Mouse (Mus musculus) hindbrain, embryonic 12.5 days (tissue): ENCODE measurements around the gene Uprt. TPM values are rescaled to one million over a fixed set of nuclear protein-coding genes. Genes with fewer than 3 reads are reported as not detected.

Source experiments
- ATAC-seq: fragments of 200-750 bp; cut with Nextera tagmentation; 2 replicates; pipeline ENCODE4 v1.8.0; 2017; ENCODE audit warnings: moderate TSS enrichment; ENCODE audit not compliant: low FRiP score
- H3K27ac ChIP-seq: fragments of 300-500 bp; sonication (generic); 2 replicates; pipeline ENCODE4 v1.5.1; 2016; ENCODE audit warnings: mild to moderate bottlenecking
- H3K27me3 ChIP-seq: fragments of 300-500 bp; sonication (generic); 2 replicates; pipeline ENCODE4 v1.6.1; 2016; ENCODE audit warnings: mild to moderate bottlenecking
- H3K36me3 ChIP-seq: fragments of 300-500 bp; sonication (generic); 2 replicates; pipeline ENCODE4 v1.6.1; 2016; ENCODE audit warnings: mild to moderate bottlenecking
- H3K4me1 ChIP-seq: fragments of 300-500 bp; sonication (generic); 2 replicates; pipeline ENCODE4 v1.6.1; 2016
- H3K4me2 ChIP-seq: fragments of 300-500 bp; sonication (generic); replicated peaks from 2 replicates; pipeline ENCODE4 v1.6.1; 2016; ENCODE audit warnings: mild to moderate bottlenecking
- H3K4me3 ChIP-seq: fragments of 300-500 bp; sonication (generic); 2 replicates; pipeline ENCODE4 v1.5.1; 2016; ENCODE audit warnings: mild to moderate bottlenecking
- H3K9ac ChIP-seq: fragments of 300-500 bp; sonication (generic); 2 replicates; pipeline ENCODE4 v1.6.1; 2016; ENCODE audit warnings: mild to moderate bottlenecking, moderate library complexity
- H3K9me3 ChIP-seq: fragments of 300-500 bp; sonication (generic); replicated peaks from 2 replicates; pipeline ENCODE4 v1.6.1; 2016; ENCODE audit warnings: mild to moderate bottlenecking
- WGBS: fragments of 180-500 bp; shearing (Covaris S2); methylation state at CpG from one replicate; pipeline ENCODE4 v1.1.7; 2016; 5-methylcytosine and 5-hydroxymethylcytosine counted together
- polyA plus RNA-seq: library from polyadenylated mRNA; unstranded; fragments of >200 nt; fragmentation: Nextera tagmentation; extraction: Ambion mirVana; gene quantifications from 2 replicates; pipeline ENCODE4 v1.2.1, GENCODE M21; 2016

The Uprt gene
- polyA plus RNA-seq = 1.8 and 2.5 TPM in 2 replicates

DNA sequence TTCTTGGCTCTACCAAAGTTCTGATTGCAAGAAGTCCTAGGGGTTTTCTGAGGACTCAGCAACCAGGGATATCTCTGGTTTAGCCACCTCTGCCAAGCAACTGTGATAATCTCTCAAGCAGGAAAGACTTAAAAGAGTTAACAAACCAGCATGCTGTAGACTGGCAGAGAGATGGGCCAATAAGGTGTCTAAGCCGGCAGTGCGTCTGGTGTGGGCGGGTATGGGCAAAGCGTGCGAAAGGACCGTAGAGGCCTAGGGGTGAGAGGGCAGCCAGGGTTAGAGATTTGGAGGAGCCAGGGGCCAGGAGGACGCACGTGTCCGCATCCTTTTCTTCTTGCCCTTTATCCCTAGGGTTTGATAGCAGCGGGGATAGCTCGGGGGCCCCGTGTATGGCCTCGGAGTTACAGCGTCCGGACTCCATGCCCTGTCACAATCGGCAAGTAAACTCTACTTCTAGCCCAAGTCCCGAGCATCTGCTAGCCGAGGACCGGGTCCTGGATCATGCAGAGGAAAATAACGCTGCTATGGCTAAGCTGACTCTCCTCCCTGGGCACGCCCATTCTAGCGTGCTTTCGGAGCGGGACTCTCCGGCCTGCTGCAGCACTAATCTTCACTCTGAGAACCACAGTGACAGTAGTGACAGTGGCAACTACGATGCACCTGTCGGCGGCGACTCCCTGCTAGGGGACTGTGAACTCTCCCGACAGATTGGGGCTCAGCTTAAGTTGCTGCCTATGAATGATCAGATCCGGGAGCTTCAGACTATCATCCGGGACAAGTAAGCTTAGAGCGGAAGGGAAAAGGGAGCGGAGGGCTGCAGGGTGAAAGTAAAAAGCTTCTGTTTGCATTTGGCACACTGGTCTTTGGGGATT lies at the start of gene Uprt:
Uprt (plus strand) TSS at position 247 of the 872 bp plus-strand sequence.
- H3K36me3 ChIP-seq = no peaks in the 10 kb centered on the region
- H3K4me2 ChIP-seq = peak within 1 kb of the TSS; percentile 53
- no peaks in the 10 kb centered on the region for H3K4me1 ChIP-seq
- ATAC-seq = peak; percentile 98
- peak within 1 kb of the TSS; percentile 62 for H3K9ac ChIP-seq
- WGBS = 19% methylated on average over 34 of the region's 34 CpGs
- 0 out of 2 replicates have a peak within 1 kb of the TSS, but pooled peaks have one; percentile 35 for H3K27ac ChIP-seq
- H3K4me3 ChIP-seq = peak within 1 kb of the TSS; percentile 55
- peaks cover 36% of the 10 kb centered on the region for H3K27me3 ChIP-seq
- H3K9me3 ChIP-seq = no peaks in the 10 kb centered on the region

DNA sequence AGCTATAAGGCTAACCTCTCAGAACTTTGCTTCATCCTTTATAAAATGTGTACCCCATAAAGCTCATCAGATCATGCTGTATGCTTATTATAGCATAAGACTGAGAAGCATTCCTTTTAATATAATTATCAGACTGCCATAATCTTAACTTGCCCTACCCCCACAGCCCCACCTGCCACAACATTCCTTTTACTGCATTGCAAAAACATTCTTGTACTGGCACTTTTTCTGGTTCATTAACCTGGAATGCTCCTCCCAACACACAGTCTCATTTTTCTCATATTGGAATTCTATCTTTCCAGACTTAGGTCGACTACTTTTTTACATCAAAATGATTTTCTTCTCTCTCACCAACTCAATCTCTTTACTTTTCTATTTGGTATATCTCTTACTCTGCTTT lies 49.2 kb upstream of the Uprt start:
- Histone ChIP-seq H3K9me3 (no peaks in the 10 kb centered on the region), H3K36me3 (no peaks in the 10 kb centered on the region), H3K27me3 (peaks cover 11% of the 10 kb centered on the region; the same call in 1 of the 2 replicates), H3K4me2 (no peak overlapping the region), H3K4me1 (no peaks in the 10 kb centered on the region), H3K4me3 (no peak overlapping the region), H3K27ac (no peak overlapping the region), H3K9ac (no peak overlapping the region)
- WGBS = 31% methylated on average over 1 of the region's 1 CpGs
- ATAC-seq = no peak

DNA sequence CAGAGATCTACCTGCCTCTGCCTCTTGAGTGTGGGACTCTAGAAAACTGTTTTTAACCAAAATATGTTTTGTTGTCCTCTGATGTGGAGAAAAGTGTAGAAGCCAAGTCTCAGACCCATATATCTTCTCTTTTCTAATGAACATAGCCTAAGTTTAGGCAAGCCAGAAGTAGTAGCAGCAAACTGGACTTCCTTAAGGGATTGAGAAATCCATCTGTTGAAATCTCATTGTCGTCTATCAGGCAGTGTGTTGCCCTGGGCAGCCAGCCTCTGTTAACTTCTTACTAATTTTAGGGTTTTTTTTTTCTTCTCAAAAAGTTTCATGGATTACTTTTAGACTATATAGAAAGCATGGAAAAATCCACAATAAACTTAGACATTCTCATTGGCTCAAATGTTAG lies 30.2 kb upstream of the Uprt start:
- Histone ChIP-seq H3K4me2 (no peak overlapping the region), H3K9me3 (no peaks in the 10 kb centered on the region), H3K27me3 (peaks cover 8% of the 10 kb centered on the region; the same call in 1 of the 2 replicates), H3K9ac (no peak overlapping the region), H3K36me3 (no peaks in the 10 kb centered on the region), H3K4me1 (no peaks in the 10 kb centered on the region), H3K4me3 (no peak overlapping the region), H3K27ac (no peak overlapping the region)
- 73% methylated on average over 1 of the region's 1 CpGs for whole genome bisulfite sequencing
- no peak for ATAC-seq

DNA sequence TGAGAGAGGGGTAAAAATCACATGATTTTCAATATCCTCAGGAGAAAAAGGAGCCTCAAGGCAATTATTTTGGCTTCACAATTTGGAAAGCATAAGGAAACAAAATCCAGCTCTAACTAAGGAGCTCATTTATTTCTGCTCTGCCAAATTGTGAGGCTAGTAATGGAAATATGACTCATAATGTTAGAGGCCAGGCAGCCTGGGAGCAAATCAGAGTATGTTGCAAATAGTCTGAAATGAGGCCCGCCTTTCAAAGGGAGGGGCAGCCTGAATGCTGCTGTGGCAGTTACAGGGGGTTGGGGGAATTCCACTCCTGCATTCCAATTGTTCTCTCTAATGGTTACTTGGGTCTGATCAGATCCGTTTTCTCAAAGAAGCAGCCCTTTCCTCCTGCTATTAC lies 20.9 kb upstream of the Uprt start:
- H3K36me3 ChIP-seq = no peaks in the 10 kb centered on the region
- no peak overlapping the region for H3K9ac ChIP-seq
- H3K27ac ChIP-seq = no peak overlapping the region
- H3K4me2 ChIP-seq = no peak overlapping the region
- no peaks in the 10 kb centered on the region for H3K4me1 ChIP-seq
- H3K9me3 ChIP-seq = no peaks in the 10 kb centered on the region
- H3K4me3 ChIP-seq = no peak overlapping the region
- no peak for ATAC-seq
- 39% methylated on average over 2 of the region's 2 CpGs for WGBS
- H3K27me3 ChIP-seq = no peaks in the 10 kb centered on the region

DNA sequence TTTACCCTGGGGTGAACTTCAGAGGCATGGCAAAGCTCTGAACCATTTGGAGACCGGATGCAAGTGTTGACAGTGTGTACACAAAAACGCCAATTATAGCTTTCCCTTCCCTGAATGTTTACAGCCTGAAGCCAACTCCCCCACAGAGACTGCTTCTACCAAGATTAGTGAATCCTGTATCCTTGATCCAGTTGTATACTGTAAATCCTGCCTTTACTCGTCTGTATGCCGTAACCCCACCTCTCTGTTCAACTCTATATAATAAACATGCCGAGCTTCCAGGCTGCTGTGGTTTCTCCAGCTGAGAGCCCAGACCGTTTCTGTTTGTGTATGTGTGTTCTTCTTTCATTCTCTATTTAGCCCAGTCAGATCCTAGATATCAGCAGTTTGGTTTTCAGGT lies 18.2 kb upstream of the Uprt start:
- ATAC-seq = no peak
- Histone ChIP-seq H3K27ac (no peak overlapping the region), H3K4me3 (no peak overlapping the region), H3K27me3 (no peaks in the 10 kb centered on the region), H3K4me2 (no peak overlapping the region), H3K9ac (no peak overlapping the region), H3K9me3 (no peaks in the 10 kb centered on the region), H3K4me1 (no peaks in the 10 kb centered on the region), H3K36me3 (no peaks in the 10 kb centered on the region)
- 69% methylated on average over 6 of the region's 6 CpGs for WGBS

DNA sequence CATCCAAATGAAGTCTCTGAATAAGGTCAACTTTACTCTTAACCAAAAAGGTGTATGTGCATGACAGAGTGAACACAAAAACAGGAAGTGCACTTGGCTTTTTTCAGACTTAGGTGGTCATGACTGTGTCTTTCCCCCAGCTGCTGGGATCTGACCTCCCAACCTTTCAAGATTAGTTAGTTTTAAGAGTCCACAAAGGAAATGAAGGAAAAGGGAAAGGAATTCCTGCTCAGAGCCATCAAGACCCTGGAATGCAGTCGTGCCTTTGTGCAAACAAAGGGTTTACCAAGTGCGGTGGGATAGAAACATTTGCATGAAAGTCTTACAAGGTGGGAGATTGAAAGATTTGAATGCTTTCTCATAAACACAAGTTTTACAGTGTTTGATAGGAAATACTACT lies 4.6 kb upstream of the Uprt start:
- no peaks in the 10 kb centered on the region for H3K4me1 ChIP-seq
- WGBS = 29% methylated on average over 2 of the region's 2 CpGs
- no peak overlapping the region for H3K27ac ChIP-seq
- no peak for ATAC-seq
- no peak overlapping the region for H3K4me2 ChIP-seq
- peaks cover 33% of the 10 kb centered on the region for H3K27me3 ChIP-seq
- no peak overlapping the region for H3K4me3 ChIP-seq
- H3K36me3 ChIP-seq = no peaks in the 10 kb centered on the region
- H3K9ac ChIP-seq = no peak overlapping the region
- no peaks in the 10 kb centered on the region for H3K9me3 ChIP-seq

DNA sequence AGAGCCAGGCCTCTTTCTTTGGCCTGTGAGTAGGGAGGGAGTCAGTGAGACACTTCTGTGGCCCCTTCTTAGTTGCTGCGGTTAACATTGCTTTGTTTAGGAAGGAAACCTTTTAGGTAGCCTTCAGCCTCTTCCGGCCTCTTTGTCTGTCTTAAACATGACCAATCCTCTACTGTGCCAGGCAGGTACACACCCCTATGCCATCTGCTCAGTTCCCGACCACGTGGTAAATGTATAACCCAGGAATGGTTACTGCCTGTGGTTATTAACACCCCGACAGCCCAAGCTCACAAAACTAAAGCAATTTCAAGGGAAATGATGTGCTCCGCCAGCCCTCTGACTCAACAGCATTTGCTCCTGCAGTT lies 808 bp downstream of the Uprt start:
- peak overlapping the region; percentile 53 for H3K4me2 ChIP-seq
- H3K36me3 ChIP-seq = no peaks in the 10 kb centered on the region
- 0 out of 2 replicates have a peak overlapping the region, but pooled peaks have one; percentile 35 for H3K27ac ChIP-seq
- H3K4me3 ChIP-seq = peak overlapping the region; percentile 55
- WGBS = 38% methylated on average over 6 of the region's 6 CpGs
- peaks cover 31% of the 10 kb centered on the region for H3K27me3 ChIP-seq
- H3K4me1 ChIP-seq = no peaks in the 10 kb centered on the region
- no peaks in the 10 kb centered on the region for H3K9me3 ChIP-seq
- ATAC-seq = peak; percentile 72
- H3K9ac ChIP-seq = peak overlapping the region; percentile 62

DNA sequence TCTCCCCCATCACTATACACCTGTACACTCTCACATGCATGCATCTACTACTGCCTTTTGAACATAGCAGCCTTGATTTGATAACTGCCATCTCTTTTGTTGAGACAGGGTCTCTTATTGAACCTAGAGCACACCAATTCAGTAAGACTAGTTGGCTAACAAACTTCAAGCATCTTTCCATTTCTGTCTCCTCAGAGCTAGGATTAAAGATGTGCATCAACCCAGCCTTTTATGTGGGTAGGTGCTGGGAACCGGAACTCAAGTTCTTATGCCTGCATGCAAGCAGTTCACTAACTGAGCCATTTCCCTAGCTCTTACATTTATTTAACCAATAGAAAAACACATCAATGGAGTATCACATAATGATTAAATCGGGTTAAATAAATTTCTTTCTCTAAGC lies 3.0 kb downstream of the Uprt start:
- ATAC-seq = no peak
- WGBS = 85% methylated on average over 2 of the region's 2 CpGs

DNA sequence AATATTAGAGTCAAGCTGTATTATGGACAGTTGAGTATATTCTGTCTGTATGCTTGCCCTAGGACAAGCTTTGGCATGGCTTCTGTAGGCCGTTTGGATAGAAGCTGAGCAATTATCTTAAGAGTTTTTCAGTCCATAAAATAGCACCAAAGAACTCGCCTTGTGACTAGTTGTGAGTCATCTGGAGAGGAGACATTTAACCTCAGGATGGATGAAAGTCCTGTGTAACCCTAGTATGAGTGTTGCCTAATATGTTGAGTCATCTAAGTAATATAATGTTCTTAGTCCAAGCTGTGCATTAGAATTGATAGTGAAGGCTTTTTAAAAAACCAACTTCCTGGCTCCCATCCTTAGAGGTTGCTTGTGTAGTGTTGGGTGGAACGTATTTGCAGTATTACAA lies 5.4 kb downstream of the Uprt start:
- Histone ChIP-seq H3K27me3 (peaks cover 19% of the 10 kb centered on the region), H3K27ac (no peak overlapping the region), H3K4me2 (no peak overlapping the region), H3K4me3 (no peak overlapping the region), H3K4me1 (no peaks in the 10 kb centered on the region), H3K9me3 (no peaks in the 10 kb centered on the region), H3K9ac (no peak overlapping the region), H3K36me3 (no peaks in the 10 kb centered on the region)
- no peak for ATAC-seq
- 77% methylated on average over 3 of the region's 3 CpGs for WGBS

More for the DNA sequence above, 3.0 kb downstream of the Uprt start:
- Histone ChIP-seq H3K9me3 (no peaks in the 10 kb centered on the region), H3K4me3 (no peak overlapping the region), H3K4me1 (no peaks in the 10 kb centered on the region), H3K27ac (no peak overlapping the region), H3K9ac (no peak overlapping the region), H3K27me3 (peaks cover 28% of the 10 kb centered on the region), H3K36me3 (no peaks in the 10 kb centered on the region), H3K4me2 (no peak overlapping the region)

DNA sequence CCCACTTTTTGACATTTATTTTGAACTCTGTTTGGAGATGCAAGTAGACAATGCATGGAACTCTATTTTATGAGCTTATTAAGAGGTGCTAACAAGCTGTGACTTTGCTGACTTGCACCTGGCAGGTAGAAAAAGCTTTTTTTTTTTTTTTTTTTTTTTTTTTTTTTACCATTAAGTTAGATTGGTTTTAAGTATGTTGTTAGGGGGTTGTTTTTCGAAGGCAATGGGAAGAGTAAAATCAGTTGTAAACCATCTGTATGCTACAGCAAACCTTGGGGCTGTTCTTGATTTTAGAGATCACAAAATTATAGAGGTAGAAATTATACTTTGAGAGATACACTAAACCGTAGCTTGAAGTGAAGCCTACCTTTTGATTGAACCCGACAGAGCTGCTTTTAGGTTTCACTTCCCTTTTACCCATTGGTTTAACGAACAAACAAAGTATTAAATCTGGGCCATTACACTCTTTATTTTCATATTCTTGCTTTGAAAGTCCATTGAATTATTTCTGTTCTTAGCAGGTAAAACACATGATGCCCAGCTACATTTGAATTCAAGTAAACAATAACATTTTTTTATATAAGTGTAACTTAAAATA lies 6.4 kb downstream of the Uprt start:
- no peaks in the 10 kb centered on the region for H3K9me3 ChIP-seq
- H3K4me1 ChIP-seq = no peaks in the 10 kb centered on the region
- 82% methylated on average over 4 of the region's 4 CpGs for WGBS
- H3K27ac ChIP-seq = no peak overlapping the region
- H3K9ac ChIP-seq = no peak overlapping the region
- ATAC-seq = no peak
- H3K36me3 ChIP-seq = no peaks in the 10 kb centered on the region
- no peak overlapping the region for H3K4me3 ChIP-seq
- H3K4me2 ChIP-seq = no peak overlapping the region
- peaks cover 13% of the 10 kb centered on the region; the same call in 1 of the 2 replicates for H3K27me3 ChIP-seq

DNA sequence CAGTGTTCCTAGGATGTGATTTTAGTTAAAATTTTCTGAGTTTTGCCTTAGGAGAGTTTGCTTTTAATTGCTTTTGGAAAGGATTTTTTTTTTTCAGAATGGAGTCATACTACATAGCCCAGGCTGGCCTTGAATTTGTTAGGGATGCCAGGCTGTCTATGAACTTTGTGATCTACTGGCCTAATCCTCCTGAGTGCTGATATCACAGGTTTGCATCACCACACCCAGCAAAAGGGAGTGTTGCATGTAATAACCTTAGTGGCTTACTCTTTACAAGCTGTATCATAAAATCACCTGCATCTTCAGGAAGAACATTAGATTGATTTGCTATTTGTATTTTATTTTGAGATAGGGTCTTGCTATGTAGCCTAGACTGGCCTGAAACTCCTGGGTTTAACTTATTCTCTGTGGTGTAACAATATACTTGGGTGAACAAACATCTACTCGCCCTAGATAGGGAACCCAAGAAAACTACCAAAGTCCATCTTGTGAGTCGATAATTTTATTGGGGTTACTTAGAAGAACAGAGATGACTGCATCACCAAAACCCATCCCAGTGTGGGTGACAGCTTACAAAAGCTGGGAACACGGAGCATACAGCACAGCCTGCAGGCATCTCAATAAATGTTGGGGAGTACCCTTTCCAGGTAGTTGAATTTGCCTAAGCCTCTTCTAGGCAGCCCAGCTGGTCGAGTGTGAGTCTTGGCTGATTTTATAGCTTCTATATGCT lies 7.2 kb downstream of the Uprt start:
- Histone ChIP-seq H3K4me3 (no peak overlapping the region), H3K27ac (no peak overlapping the region), H3K36me3 (no peaks in the 10 kb centered on the region), H3K9ac (no peak overlapping the region), H3K4me2 (no peak overlapping the region), H3K27me3 (peaks cover 8% of the 10 kb centered on the region; the same call in 1 of the 2 replicates), H3K9me3 (no peaks in the 10 kb centered on the region), H3K4me1 (no peaks in the 10 kb centered on the region)
- no peak for ATAC-seq
- WGBS = 57% methylated on average over 4 of the region's 4 CpGs

DNA sequence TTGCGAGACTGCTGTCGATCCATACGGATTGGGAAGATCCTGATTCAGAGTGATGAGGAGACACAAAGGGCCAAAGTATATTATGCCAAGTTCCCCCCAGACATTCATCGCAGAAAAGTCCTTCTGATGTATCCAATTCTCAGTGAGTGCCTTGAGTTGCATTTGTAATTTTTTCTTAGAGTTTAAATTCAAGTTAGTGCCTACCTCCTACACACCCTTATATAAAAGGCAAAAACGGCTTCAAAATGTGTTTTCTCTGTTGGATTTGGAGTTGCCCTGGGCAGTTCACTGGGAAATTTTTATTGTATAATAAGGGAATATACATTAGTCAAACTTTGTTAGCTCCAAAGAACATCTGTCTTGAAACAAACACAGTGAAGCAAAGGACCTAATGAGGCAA lies 19.1 kb downstream of the Uprt start:
- WGBS = 74% methylated on average over 5 of the region's 5 CpGs

More for the DNA sequence above, 19.1 kb downstream of the Uprt start:
- Histone ChIP-seq H3K4me3 (no peak overlapping the region), H3K9ac (no peak overlapping the region), H3K4me1 (no peaks in the 10 kb centered on the region), H3K27ac (no peak overlapping the region), H3K27me3 (peaks cover 26% of the 10 kb centered on the region), H3K9me3 (no peaks in the 10 kb centered on the region), H3K36me3 (peaks cover under 1% of the 10 kb centered on the region; the same call in 1 of the 2 replicates), H3K4me2 (no peak overlapping the region)
- ATAC-seq = no peak
